Mouse (Mus musculus) ES-E14 (cell line): ENCODE measurements around the gene Cd3eap. TPM values are rescaled to one million over a fixed set of nuclear protein-coding genes. Genes with fewer than 3 reads are reported as not detected.

Experiments used
- DNase-seq: peaks from one replicate; pipeline ENCODE4 v3.0.0-alpha.2; 2013; ENCODE audit warnings: low read depth, low spot score
- H3K27ac ChIP-seq: 2 replicates; pipeline ENCODE4 v1.5.1; 2012; ENCODE audit warnings: low read depth, mild to moderate bottlenecking, low read length, moderate library complexity, mixed read lengths; ENCODE audit not compliant: poor library complexity, insufficient read depth, severe bottlenecking
- H3K36me3 ChIP-seq: 2 replicates; pipeline ENCODE4 v1.6.1; 2012; ENCODE audit warnings: mild to moderate bottlenecking, low read length, moderate library complexity, mixed read lengths; ENCODE audit not compliant: control insufficient read depth, poor library complexity, insufficient read depth, severe bottlenecking
- H3K4me1 ChIP-seq, 2 experiments: fragments of 150-350 bp in 1 of 2; sonication (generic) in 1 of 2; 2 replicates each; pipeline ENCODE4 v1.6.1; 2012; ENCODE audit warnings: low read length in 2 of 2, mild to moderate bottlenecking in 1 of 2, mixed read lengths in 1 of 2; ENCODE audit not compliant: control insufficient read depth in 2 of 2, insufficient read depth in 2 of 2, poor library complexity in 1 of 2
- H3K4me3 ChIP-seq, 2 experiments: fragments of 150-350 bp in 1 of 2; sonication (generic) in 1 of 2; 2 replicates each; pipeline ENCODE4 v1.5.1; 2012; ENCODE audit warnings: low read length in 2 of 2, low read depth in 1 of 2, mild to moderate bottlenecking in 1 of 2, mixed read lengths in 1 of 2; ENCODE audit not compliant: insufficient read depth in 1 of 2, poor library complexity in 1 of 2, severe bottlenecking in 1 of 2
- H3K9ac ChIP-seq: 2 replicates; pipeline ENCODE4 v1.6.1; 2012; ENCODE audit warnings: low read depth, mild to moderate bottlenecking, low read length, mixed read lengths; ENCODE audit not compliant: poor library complexity, insufficient read depth, severe bottlenecking
- H3K9me3 ChIP-seq: fragments of 150-350 bp; sonication (generic); 2 replicates; pipeline ENCODE4 v1.6.1; 2012; ENCODE audit warnings: low read depth, mild to moderate bottlenecking, low read length; ENCODE audit not compliant: control insufficient read depth, insufficient read depth
- CHD2 ChIP-seq: IDR thresholded peaks from 2 replicates; pipeline ENCODE4 v1.6.1; 2014; ENCODE audit warnings: mild to moderate bottlenecking, low read depth, low read length, inconsistent platforms
- HCFC1 ChIP-seq: IDR thresholded peaks from 2 replicates; pipeline ENCODE4 v1.6.1; 2012; ENCODE audit warnings: low read length, inconsistent platforms, borderline replicate concordance; ENCODE audit not compliant: insufficient read depth
- MAFK ChIP-seq: IDR thresholded peaks from 2 replicates; pipeline ENCODE4 v1.6.1; 2014; ENCODE audit warnings: mild to moderate bottlenecking, low read depth, low read length, inconsistent platforms; ENCODE audit not compliant: insufficient read depth
- ZC3H11A ChIP-seq: IDR thresholded peaks from 2 replicates; pipeline ENCODE4 v1.6.1; 2012; ENCODE audit warnings: low read depth, mild to moderate bottlenecking, inconsistent platforms, low read length, borderline replicate concordance
- ZNF384 ChIP-seq: IDR thresholded peaks from 2 replicates; pipeline ENCODE4 v1.6.1; 2012; ENCODE audit warnings: low read depth, low read length, inconsistent platforms
- in situ Hi-C, 2 experiments: fragments of 600-800 bp; cut with MboI; formaldehyde crosslinking; loops; one replicate each; pipeline ENCODE4 v1.15.1; 2025; ENCODE audit warnings: low sequenced_read_pairs in 2 of 2, inconsistent platforms in 1 of 2; ENCODE audit not compliant: unreplicated experiment in 2 of 2
- total RNA-seq: library from RNA; depleted of rRNA; stranded (reverse); fragments of 300-350 nt; gene quantifications from 2 replicates; pipeline ENCODE4 v1.2.3, GENCODE M21; 2012

The Cd3eap gene
- total RNA-seq, 1 experiment: 26.7 TPM

DNA sequence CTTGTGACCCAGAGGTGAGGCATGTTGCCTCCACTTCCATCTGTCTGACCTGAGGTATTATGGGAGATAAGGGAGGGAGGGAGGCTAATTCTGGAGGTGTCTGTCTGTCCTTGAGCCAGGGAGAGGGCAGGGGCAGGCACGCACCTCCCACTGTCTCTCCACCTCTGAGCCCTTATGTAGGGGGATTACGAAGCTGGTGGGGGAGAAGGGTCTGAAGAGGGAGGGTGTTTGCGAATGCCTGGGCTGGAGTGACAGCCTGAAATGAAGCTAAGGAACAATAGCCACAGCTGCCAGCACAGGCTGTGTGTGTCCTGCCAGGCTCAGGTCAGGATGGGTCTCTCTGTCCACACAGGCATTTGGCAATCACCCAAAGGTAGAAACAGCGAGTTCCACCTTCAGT, 3.0 kb upstream of the Cd3eap start:
- no peak for DNase-seq
- H3K9me3 ChIP-seq: no peaks in the 10 kb centered on the region
- in situ Hi-C loops: no loop called here
- H3K4me3 ChIP-seq: peak overlapping the region in 1 of 2 experiments; percentile 80; a peak in 1 of 4 replicates
- peaks cover 8% of the 10 kb centered on the region for H3K36me3 ChIP-seq
- H3K9ac ChIP-seq: no peak overlapping the region
- no peak overlapping the region for H3K27ac ChIP-seq
- H3K4me1 ChIP-seq: peaks cover 2 to 15% of the 10 kb centered on the region in 2 experiments; a peak in 3 of 4 replicates
- TF ChIP-seq ZNF384 (no peak), HCFC1 (no peak), CHD2 (no peak)

- Histone ChIP-seq H3K9me3 (no peaks in the 10 kb centered on the region), H3K4me3 (peak overlapping the region; percentile 75 to 80), H3K4me1 (peaks cover 2 to 15% of the 10 kb centered on the region in 2 experiments; a peak in 3 of 4 replicates), H3K9ac (peak overlapping the region; percentile 60; the same call in 1 of the 2 replicates), H3K36me3 (peaks cover 11% of the 10 kb centered on the region), H3K27ac (no peak overlapping the region)
- TF ChIP-seq MAFK (no peak), ZC3H11A (no peak), CHD2 (no peak), HCFC1 (no peak), ZNF384 (no peak)
- in situ Hi-C loops: no loop called here
- peak; percentile 75 for DNase-seq
These were observed 2.4 kb upstream of the Cd3eap start for GRCm38 (mm10) chr7:19361720-19362119.

GRCm38 (mm10) chr7:19360944-19361343, 1.7 kb upstream of the Cd3eap start:
- peak; percentile 76 for DNase-seq
- H3K27ac ChIP-seq: no peak overlapping the region
- H3K9me3 ChIP-seq: no peaks in the 10 kb centered on the region
- peaks cover 2 to 19% of the 10 kb centered on the region in 2 experiments; a peak in 3 of 4 replicates for H3K4me1 ChIP-seq
- H3K36me3 ChIP-seq: peaks cover 17% of the 10 kb centered on the region
- in situ Hi-C loops: no loop called here
- peak overlapping the region; percentile 60 for H3K9ac ChIP-seq
- no peak for TF ChIP-seq CHD2
- peak; percentile 89 for TF ChIP-seq HCFC1
- H3K4me3 ChIP-seq: peak overlapping the region; percentile 80 to 95

DNA sequence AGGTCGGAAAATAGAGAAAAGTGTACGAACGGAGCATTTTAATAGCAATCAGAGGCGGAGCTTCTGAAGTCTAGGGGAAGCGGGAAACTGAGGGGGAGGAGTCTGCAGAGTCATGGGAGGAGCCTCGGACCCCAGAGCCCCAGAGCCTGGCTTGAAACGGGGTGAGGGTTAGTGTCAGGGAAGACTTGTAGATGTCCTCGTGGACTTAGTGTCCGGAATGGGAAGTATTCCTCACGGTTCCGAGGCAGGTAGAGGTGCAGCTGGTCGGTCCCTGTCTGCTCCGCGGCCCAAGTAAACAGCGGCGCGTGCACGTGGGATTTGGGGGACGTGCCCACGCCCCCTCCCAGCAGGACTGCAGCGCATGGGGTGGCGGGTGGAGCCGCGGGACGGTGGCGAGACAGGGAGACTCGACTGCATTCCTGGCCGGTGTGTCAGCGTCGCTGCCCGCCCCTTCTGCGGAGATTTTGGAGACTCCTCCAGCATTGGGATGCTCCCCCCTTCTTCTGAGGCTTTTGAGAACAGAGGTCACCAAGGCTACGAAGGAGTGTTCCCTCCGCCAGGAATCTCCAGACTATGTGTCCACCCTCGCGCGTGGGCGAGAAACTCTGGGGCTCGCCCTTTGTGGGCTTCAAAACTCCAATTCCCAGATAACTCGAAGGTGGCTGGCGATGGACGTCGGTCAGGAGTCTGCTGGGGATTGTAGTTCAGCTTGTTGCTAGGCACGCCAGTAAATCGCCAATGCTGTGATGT, 784 bp upstream of the Cd3eap start:
- Histone ChIP-seq H3K36me3 (peaks cover 18% of the 10 kb centered on the region), H3K4me1 (peaks cover 2 to 21% of the 10 kb centered on the region in 2 experiments; a peak in 3 of 4 replicates), H3K9ac (peak overlapping the region; percentile 78), H3K9me3 (no peaks in the 10 kb centered on the region), H3K27ac (peak overlapping the region; percentile 28), H3K4me3 (peak overlapping the region; percentile 80 to 95)
- in situ Hi-C loops: no loop called here
- TF ChIP-seq HCFC1 (peak; percentile 90), ZC3H11A (no peak)
- peak; percentile 93 for DNase-seq

DNA sequence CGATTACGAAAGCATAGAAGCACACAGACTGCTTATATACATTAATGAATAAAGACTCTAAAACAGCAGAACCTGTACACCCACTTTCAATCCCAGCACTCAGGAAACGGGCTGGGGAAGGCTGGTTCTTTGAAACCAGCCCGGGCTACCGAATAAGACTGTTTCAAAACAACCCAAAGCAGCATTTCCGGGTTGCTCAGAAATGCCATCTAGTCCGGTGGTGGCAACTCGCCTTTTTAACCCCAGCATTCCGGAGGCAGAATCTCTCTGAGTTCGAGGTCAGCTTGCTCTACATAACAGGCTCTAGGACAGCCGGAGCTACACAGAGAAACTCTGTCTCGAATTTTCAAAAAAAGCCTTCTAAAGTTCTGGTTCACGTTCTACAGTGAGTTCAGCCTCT, 649 bp downstream of the Cd3eap start:
- TF ChIP-seq HCFC1 (no peak), CHD2 (no peak), MAFK (no peak), ZNF384 (no peak), ZC3H11A (no peak)
- Histone ChIP-seq H3K36me3 (peaks cover 28% of the 10 kb centered on the region), H3K4me1 (peaks cover 2 to 20% of the 10 kb centered on the region in 2 experiments; a peak in 3 of 4 replicates), H3K9me3 (no peaks in the 10 kb centered on the region), H3K27ac (no peak overlapping the region), H3K9ac (peak overlapping the region; percentile 85), H3K4me3 (peak overlapping the region; percentile 80 to 95)
- no peak for DNase-seq
- in situ Hi-C loops: no loop called here
